In the genomic region with DNA sequence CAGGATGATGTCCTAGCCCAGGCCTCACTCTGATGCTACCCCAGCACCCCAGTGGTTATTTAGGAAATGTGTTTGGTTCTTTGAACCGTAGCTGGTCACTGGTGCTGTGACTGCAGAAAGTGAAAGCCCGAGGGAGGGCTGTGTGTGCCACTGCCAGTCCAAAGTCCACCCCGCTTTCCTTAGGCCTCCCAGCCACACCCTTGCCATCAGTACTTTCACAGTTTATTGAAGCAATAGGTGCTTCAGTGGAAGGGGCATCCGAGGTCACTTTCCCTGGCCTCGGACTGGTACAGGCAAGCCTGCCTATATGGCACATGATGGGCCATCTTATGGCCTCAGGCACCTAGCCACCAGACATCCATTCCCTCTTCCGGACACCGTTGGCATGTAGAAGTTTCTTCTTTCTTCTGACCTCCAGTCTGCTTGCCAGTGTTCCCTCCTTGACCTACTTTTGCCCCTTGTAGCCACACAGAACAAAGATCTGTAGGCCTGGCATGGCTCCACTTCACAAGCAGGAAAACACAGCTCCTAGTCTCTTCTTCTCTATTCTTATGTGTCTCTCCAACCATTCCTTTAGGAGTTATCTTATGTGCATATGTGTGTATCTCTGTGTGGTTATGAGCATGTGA, we compare ENCODE assay signal across 20 mouse cellular contexts. TPM values are rescaled to one million over a fixed set of nuclear protein-coding genes. Genes with fewer than 3 reads are reported as not detected.
DNase-seq lines count a peak whose midpoint lies in the region; ATAC-seq and TF ChIP-seq lines count a peak whose summit lies in the region.
"Had no signal": no experiment of that assay in that cellular context is flagged by ENCODE, and none has a peak within 500 bp of the region (broad histone marks: within the 10 kb centered on the region; RNA-seq: fewer than 3 reads in every experiment).

No protein-coding gene starts in this region.

- H3K4me2 ChIP-seq in midbrain, embryonic 11.5 days = no peak overlapping the region
- H3K4me2 ChIP-seq in midbrain, embryonic 16.5 days (ENCODE audit: low read length) = no peak overlapping the region
- H3K4me2 ChIP-seq: limb, embryonic 12.5 days; lung, embryonic 14.5 days had no signal

- peak overlapping the region; percentile 25 for H3K27ac ChIP-seq in gastrocnemius, adult 2 months
- H3K27ac ChIP-seq in midbrain, embryonic 11.5 days (ENCODE audit: low read depth, low read length) = no peak overlapping the region
- H3K27ac ChIP-seq in midbrain, embryonic 16.5 days (ENCODE audit: low read length) = no peak overlapping the region
- H3K27ac ChIP-seq: hindbrain, embryonic 10.5 days; limb, embryonic 12.5 days had no signal

- 91% methylated on average over 7 of the region's 7 CpGs for WGBS in midbrain, embryonic 11.5 days
- 97% methylated on average over 7 of the region's 7 CpGs for whole genome bisulfite sequencing in midbrain, embryonic 16.5 days

- no peaks in the 10 kb centered on the region for H3K36me3 ChIP-seq in midbrain, embryonic 11.5 days (ENCODE audit: control insufficient read depth, insufficient read depth, low read length)
- no peaks in the 10 kb centered on the region for H3K36me3 ChIP-seq in midbrain, embryonic 16.5 days (ENCODE audit: control insufficient read depth, insufficient read depth, low read length)
- H3K36me3 ChIP-seq: hindbrain, embryonic 10.5 days; limb, embryonic 12.5 days had no signal

- H3K4me3 ChIP-seq in gastrocnemius, adult 2 months = no peak overlapping the region
- H3K4me3 ChIP-seq in midbrain, embryonic 11.5 days (ENCODE audit: low read depth, low read length) = no peak overlapping the region
- no peak overlapping the region for H3K4me3 ChIP-seq in midbrain, embryonic 16.5 days (ENCODE audit: low read depth, low read length)
- H3K4me3 ChIP-seq: erythroblast, embryonic 14.5 days; hindbrain, embryonic 10.5 days; limb, embryonic 12.5 days had no signal

- TF ChIP-seq CTCF in gastrocnemius, adult 2 months (IDR thresholded peaks at IDR 0.05) = no peak

- no peak for DNase-seq in gastrocnemius, adult 2 months
- DNase-seq in gastrocnemius, postnatal 4 days (ENCODE audit: low spot score in 2 of 2) = no peak
- peak; percentile 41 for DNase-seq in midbrain, embryonic 11.5 days (ENCODE audit: low spot score, missing footprints)
- DNase-seq in kidney, postnatal 25 days = peak; percentile 72 to 85
- no peak for DNase-seq in ovary, adult 18-20 months (ENCODE audit: low spot score)
- DNase-seq in lung, postnatal 14 days = no peak
- DNase-seq in cerebellum, adult 9-10 months = no peak
- DNase-seq: B cell, adult 2 months; cerebellum, adult 11-12 months; heart, adult 11 months; lung, embryonic 14.5 days; midbrain, embryonic 14.5 days; retina, postnatal 1 day; right cerebral cortex, postnatal 4 days; thymus, adult 18-20 months had no signal

- H3K9ac ChIP-seq in midbrain, embryonic 11.5 days (ENCODE audit: low read length) = no peak overlapping the region
- no peak overlapping the region for H3K9ac ChIP-seq in midbrain, embryonic 16.5 days (ENCODE audit: low read depth, low read length)
- H3K9ac ChIP-seq: limb, embryonic 12.5 days; lung, embryonic 14.5 days had no signal

- H3K4me1 ChIP-seq in midbrain, embryonic 11.5 days (ENCODE audit: control insufficient read depth, insufficient read depth, low read length) = peaks cover 7% of the 10 kb centered on the region
- H3K4me1 ChIP-seq in midbrain, embryonic 16.5 days (ENCODE audit: control insufficient read depth, insufficient read depth, low read length) = peaks cover 37% of the 10 kb centered on the region

- intact Hi-C loops in gastrocnemius, adult 2 months (cut with DNase I) = loop anchor here (5.0 to 10.0 kb wide), 3 partner anchors 47 to 329 kb away; a partner anchor contains a TSS

- ATAC-seq in midbrain, embryonic 11.5 days (ENCODE audit: low FRiP score) = no peak
- ATAC-seq in midbrain, embryonic 16.5 days = no peak
- ATAC-seq: forebrain, embryonic 14.5 days had no signal

- no peaks in the 10 kb centered on the region for H3K9me3 ChIP-seq in midbrain, embryonic 11.5 days (ENCODE audit: control insufficient read depth, low read length)
- H3K9me3 ChIP-seq in midbrain, embryonic 16.5 days (replicated peaks; ENCODE audit: control insufficient read depth, low read length, poor library complexity, severe bottlenecking) = no peaks in the 10 kb centered on the region
- H3K9me3 ChIP-seq: hindbrain, embryonic 10.5 days; limb, embryonic 12.5 days had no signal

- H3K27me3 ChIP-seq in midbrain, embryonic 11.5 days (ENCODE audit: control insufficient read depth, insufficient read depth, low read length) = no peaks in the 10 kb centered on the region
- H3K27me3 ChIP-seq in midbrain, embryonic 16.5 days (ENCODE audit: control insufficient read depth, insufficient read depth, low read depth, low read length) = no peaks in the 10 kb centered on the region
- H3K27me3 ChIP-seq: limb, embryonic 12.5 days had no signal

RNA-seq across cellular contexts. Expression of a gene that starts 46.6 kb away (rescaled TPM):
- total RNA-seq in gastrocnemius, adult 2 months (2021) = 10 to 100 TPM; 17.6 to 39.4 TPM
- total RNA-seq in gastrocnemius, postnatal 4 days (2021) = 10 to 100 TPM in 1 of 2 experiments, 1 to 10 TPM in 1; 9.0 to 10.7 TPM
- polyA plus RNA-seq in midbrain, embryonic 11.5 days (2014; fragmentation: Nextera tagmentation; extraction: Ambion mirVana) = 5.1 and 6.4 TPM in 2 replicates
- 21.0 and 22.8 TPM in 2 replicates for polyA plus RNA-seq in midbrain, embryonic 16.5 days (2015; fragmentation: Nextera tagmentation; extraction: Ambion mirVana)

Comparison
In these comparisons a context has a peak if more than half of its experiments do, and no peak if none do; other contexts are left out.
1. DNase-seq: peak in midbrain, embryonic 11.5 days (single experiment) and kidney, postnatal 25 days (2 of 2); none in gastrocnemius, adult 2 months (single experiment), gastrocnemius, postnatal 4 days (0 of 2), ovary, adult 18-20 months (single experiment), lung, postnatal 14 days (single experiment) and cerebellum, adult 9-10 months (single experiment).